Mouse (Mus musculus): ENCODE data around the gene Hmg20b.

The Hmg20b gene

DNA sequence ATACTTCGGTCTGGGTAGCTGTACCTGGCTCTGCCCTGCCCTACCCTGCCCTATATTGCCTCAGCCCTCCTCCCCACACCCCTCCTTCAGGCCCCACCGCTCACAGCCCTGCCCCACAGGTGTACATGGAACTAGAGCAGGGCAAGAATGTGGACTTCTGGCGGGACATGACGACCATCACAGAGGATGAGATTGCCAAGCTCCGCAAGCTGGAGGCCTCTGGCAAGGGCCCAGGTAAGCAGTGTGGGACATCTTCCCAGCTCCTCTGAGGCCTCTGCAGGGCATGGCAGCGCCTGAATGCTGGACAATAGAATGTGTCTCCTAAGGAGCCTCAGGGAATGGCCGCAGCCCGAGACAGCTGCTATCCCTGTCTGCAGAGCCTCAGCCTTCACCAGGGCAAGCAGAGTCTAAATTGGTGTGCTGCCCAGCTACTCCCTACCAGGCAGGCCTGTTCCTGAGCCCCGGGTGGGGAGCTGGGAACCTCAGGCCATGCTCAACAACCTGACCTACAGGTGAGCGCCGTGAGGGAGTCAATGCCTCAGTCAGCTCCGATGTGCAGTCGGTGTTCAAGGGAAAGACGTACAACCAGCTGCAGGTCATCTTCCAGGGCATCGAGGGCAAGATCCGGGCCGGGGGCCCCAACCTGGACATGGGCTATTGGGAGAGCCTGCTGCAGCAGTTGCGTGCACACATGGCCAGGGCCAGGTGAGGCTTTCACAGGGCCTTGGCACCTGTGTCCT is 26.3 kb downstream of the Hmg20b start:
- DNase-seq: peak; percentile 43

- peak; percentile 57 for DNase-seq
Observed at GRCm38 (mm10) chr10:81323141-81323775, 27.0 kb downstream of the Hmg20b start.

DNA sequence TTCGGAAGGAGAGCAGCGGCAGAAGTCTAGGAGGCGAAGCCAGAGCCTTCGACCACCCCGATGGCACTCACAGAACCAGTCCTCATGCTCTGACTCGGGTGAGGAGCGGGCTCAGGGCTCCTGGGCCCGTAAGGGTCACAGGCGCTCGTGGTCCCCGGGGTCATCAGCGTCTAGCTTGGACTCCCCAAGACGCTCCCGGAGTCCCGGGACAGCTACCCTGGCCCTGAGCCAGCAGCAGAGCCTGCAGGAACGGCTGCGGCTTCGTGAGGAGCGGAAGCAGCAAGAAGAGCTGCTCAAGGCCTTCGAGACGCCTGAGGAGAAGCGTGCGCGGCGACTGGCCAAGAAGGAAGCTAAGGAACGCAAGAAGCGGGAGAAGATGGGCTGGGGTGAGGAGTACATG is 27.8 kb downstream of the Hmg20b start:
- DNase-seq: peak; percentile 77

DNA sequence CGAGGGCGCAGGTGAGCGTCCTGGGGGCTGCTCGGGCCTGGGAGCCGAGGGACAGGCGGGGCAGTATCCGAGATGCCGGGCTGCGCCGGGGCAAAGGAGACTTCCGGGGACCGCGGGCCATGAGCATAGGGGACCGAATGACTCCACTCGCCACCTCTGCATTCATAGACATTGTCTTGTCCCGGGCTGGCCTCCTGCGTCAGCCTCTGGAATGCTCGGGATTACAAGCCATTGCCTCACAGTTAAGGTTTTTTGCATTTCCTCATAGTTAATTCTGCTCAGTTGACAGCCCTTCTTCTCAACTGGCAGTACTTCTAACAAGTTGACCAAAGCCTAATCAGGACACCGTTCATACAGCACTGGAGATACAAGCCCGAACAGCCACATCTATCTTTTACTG is 28.8 kb downstream of the Hmg20b start:
- no peak for DNase-seq

DNA sequence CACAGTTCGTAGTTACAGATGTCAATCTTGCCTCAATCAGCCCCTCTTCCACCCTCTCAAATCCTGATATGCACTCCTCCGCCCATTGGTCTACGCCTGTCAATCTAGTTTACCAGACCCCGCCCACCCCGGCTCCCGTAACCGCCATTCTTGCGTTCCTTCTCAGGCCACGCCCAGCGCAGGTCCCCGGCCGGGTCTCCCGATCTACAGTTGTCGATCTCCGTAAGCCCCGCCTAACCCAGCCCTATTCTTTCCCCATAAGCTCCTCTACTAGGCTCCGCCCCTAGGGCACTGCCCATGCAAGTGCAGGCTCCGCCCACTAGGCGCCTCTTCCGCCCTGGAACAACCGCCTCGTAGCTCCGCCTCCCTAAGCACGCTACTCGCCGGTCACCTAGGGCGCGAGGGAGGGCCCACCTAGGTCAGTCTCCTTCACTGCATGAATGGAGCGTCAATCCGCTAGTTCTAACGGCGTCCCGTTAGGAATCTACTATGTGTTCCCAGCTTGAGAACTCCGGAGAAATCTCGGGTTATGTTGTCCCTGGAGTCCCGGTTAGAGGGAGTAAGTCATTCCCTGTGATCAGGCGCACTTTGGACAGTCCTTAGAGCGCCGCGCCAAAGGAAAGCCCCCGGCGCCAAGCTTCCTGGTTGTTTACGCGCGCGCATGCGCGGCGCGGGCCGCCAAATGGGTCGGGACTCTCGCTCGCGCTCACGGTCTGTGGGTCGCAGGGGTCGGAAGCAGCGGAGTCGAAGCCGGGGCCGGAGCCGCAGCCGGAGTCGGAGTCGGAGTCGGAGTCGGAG is 29.5 kb downstream of the Hmg20b start, which contains the start of gene Cactin:
TSS of gene Cactin (plus strand) at position 554 of the 798 bp plus-strand sequence.
- DNase-seq: peak; percentile 100

DNA sequence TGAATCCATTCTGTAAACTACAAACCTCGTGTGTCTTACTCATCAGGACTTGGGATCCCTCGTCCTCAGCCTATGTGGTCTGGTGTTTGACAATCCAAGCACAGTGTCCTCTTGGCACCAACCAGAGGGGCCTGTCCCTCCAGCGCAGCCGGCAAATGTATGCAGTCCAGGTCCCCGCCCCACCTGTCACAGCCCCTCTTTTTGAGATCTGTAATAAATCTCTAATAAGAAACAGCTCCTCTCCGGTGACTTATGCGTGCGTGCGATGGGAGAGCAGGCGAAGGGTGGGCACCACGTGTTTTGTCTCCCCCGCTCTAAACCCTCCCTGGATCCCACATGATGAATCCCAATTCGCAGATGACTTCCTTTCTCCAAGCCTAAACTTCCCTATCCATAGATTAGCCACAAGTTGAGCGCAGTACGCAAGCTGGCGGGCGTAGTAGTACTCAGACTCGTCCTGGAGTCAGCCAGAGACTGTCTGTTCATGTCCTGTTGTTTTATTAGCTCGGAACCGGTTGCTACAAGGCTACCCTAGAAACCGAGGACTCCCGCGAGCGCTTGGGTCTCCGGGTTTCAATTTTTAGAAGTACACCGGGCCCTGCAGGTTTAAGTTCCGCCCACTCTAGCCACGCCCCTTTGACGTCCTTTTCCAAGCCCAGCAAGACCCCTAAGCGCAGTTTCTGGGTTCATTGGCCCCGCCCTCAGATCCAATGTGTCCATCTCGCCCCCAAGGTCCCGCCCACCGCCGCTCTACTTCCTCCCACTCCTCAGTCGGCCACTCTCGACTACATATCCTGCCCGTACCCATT is 30.3 kb downstream of the Hmg20b start:
- peak; percentile 72 for DNase-seq

GRCm38 (mm10) chr10:81319330-81319699 is 31.0 kb downstream of the Hmg20b start:
- peak; percentile 76 for DNase-seq

- DNase-seq: peak; percentile 79
Observed at GRCm38 (mm10) chr10:81318589-81319329, 31.5 kb downstream of the Hmg20b start.

GRCm38 (mm10) chr10:81317273-81317672 is 33.0 kb downstream of the Hmg20b start:
- DNase-seq: peak; percentile 66

DNA sequence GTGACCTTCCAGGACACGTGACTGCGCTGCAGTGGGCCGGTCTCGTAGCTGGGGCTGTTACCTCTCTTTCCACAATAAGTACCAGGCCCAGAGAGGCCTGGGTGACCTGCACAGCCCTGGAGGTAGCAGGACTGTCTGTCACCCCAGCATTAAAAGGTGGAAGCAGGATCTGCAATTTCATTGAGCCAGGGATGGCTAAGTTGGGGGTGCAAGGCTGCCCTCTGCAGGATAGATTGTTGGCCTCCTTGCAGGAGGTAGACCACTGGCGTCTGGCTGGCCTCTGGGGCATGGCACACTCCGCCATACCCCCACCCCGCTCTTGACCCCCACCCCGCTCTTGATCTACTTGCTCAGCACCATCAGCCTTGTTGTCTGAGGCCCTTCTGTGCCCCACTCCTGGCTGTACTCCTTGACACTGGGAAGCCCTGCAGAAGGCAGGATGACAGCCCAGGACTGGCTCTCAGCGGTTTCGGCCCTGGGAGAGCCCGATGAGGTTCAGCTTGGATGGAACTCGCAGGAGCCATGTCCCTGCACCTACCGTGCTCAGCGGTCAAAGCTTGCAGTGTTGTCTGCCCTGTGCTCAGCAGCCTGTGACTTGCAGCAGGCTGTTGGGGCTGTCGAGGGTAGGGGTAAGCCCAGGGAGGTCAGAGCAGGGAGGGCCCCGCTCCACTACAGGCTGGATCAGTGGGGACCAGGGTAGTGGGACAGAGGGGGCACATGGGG is 33.8 kb downstream of the Hmg20b start:
- DNase-seq: peak; percentile 42

DNA sequence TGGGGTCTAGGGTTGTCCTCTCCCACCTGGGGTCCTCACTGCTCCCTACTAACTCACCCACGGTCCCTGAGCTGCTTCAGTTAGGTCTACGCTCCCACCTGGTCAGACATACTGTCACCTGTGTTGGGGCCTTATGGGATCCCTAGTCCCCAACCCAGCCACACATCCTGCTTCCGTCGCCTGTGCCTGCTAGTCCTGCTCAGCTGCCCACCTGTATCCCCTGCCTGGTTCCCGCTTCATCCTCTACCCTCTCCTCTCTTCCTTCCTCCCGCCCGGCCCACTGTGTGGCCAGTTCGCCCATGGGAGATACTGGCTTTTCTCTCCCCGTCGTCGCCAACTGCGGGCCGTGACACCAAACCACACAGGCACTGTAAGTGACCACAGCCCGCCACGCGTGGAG is 34.7 kb downstream of the Hmg20b start:
- peak; percentile 51 for DNase-seq

- DNase-seq: no peak
Observed at GRCm38 (mm10) chr10:81314201-81314600, 36.1 kb downstream of the Hmg20b start.

GRCm38 (mm10) chr10:81313581-81313980 is 36.7 kb downstream of the Hmg20b start:
- DNase-seq: peak; percentile 59

- no peak for DNase-seq
Observed at GRCm38 (mm10) chr10:81309571-81309970, 40.7 kb downstream of the Hmg20b start.

- DNase-seq: no peak
Observed at GRCm38 (mm10) chr10:81306837-81307682, 43.2 kb downstream of the Hmg20b start.

DNA sequence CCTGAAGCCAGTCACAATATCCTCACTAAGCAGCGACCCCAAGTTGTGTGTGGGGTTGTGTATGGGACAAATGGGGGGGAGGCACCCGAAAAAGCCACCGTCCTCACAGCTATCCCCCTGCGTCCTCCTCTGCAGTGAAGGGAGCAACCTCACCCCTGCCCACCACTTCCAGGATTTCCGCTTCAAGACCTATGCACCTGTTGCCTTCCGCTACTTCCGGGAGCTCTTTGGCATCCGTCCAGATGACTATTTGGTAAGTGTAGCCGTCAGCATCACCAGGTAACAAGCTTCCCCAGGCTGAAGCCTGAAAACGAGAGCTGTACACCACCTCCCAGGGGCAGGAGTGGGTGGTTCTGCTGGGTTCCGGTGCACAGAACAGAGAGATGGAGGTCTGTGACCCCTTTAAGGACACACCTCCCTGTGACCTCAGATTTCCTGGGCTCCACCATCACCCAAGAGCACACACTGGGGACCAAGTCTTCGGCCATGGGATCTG is 44.1 kb downstream of the Hmg20b start:
- DNase-seq: peak; percentile 60

GRCm38 (mm10) chr10:81305663-81306062 is 44.6 kb downstream of the Hmg20b start:
- DNase-seq: peak; percentile 76

GRCm38 (mm10) chr10:81304597-81305238 is 45.6 kb downstream of the Hmg20b start:
- DNase-seq: peak; percentile 80

DNA sequence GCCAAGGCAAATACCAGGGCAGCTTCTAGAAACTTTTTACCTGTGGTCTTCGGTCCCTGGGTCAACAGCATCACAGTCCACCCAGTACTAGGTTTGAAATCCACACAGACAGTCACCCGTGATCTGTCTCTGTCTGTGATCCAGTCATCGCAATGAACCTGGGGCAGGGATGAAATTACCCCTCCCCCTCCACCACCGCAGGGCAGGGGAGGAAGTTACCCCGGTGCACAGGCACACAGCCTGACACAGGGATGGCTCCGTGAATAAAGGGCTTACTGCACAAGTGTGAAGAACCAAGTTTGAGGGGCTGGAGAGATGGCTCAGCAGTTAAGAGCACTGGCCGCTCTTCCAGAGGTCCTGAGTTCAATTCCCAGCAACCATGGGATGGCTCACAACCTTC is 46.5 kb downstream of the Hmg20b start:
- no peak for DNase-seq

- DNase-seq: peak; percentile 60
Observed at GRCm38 (mm10) chr10:81303258-81303657, 47.0 kb downstream of the Hmg20b start.
